Mouse (Mus musculus) megakaryocyte, embryonic 14.5 days (primary cell): ENCODE data around the gene Lce3e.

ENCODE experiments used
- FLI1 ChIP-seq: IDR thresholded peaks from 2 replicates; pipeline ENCODE4 v1.6.1; 2012; ENCODE audit warnings: low read length, inconsistent platforms, mixed read lengths
- GATA1 ChIP-seq: IDR thresholded peaks from 3 replicates; pipeline ENCODE4 v1.6.1; 2012; ENCODE audit warnings: mixed read lengths, low read length, inconsistent platforms, borderline replicate concordance

GRCm38 (mm10) chr3:93014378-93014801 is 47.5 kb downstream of the Lce3e start:
- TF ChIP-seq GATA1 (no peak), FLI1 (no peak)
